Mouse (Mus musculus) myocyte (in vitro differentiated cells): ENCODE measurements around the gene A030003K21Rik. TPM values are rescaled to one million over a fixed set of nuclear protein-coding genes. Genes with fewer than 3 reads are reported as not detected.
"Not testable (repeated sequence)": the region's sequence is repeated elsewhere in the genome, so short reads cannot be mapped to it uniquely, and the experiment has no call there.

ENCODE experiments used
- H3K27me3 ChIP-seq: one replicate; pipeline ENCODE4 v1.6.1; 2011; ENCODE audit not compliant: control insufficient read depth, insufficient read depth, insufficient read length
- H3K36me3 ChIP-seq: one replicate; pipeline ENCODE4 v1.6.1; 2011; ENCODE audit not compliant: control insufficient read depth, insufficient read depth
- H3K4me2 ChIP-seq: one replicate; pipeline ENCODE4 v1.6.1; 2011; ENCODE audit warnings: low read depth, control low read depth
- H3K4me3 ChIP-seq: one replicate; pipeline ENCODE4 v1.5.1; 2011; ENCODE audit warnings: mild to moderate bottlenecking, control low read depth, moderate library complexity
- H3K79me2 ChIP-seq: one replicate; pipeline ENCODE4 v1.6.1; 2011; ENCODE audit not compliant: control insufficient read depth, insufficient read depth
- H3ac ChIP-seq: one replicate; pipeline ENCODE4 v1.6.1; 2011; ENCODE audit not compliant: control insufficient read depth, insufficient read length
- CEBPB ChIP-seq: IDR thresholded peaks from 2 replicates; pipeline ENCODE4 v1.6.1; 2011; ENCODE audit warnings: mild to moderate bottlenecking, moderate library complexity; ENCODE audit not compliant: poor library complexity, insufficient read depth, severe bottlenecking
- E2F4 ChIP-seq: IDR thresholded peaks from one replicate; pipeline ENCODE4 v1.6.1; 2011; ENCODE audit warnings: mild to moderate bottlenecking, control low read depth, moderate library complexity; ENCODE audit not compliant: insufficient read depth
- MAX ChIP-seq: IDR thresholded peaks from one replicate; pipeline ENCODE4 v1.6.1; 2011; ENCODE audit warnings: low read depth, mild to moderate bottlenecking, control low read depth
- MYOD1 ChIP-seq, 3 experiments: IDR thresholded peaks; one replicate each; pipeline ENCODE4 v1.6.1; 2011; ENCODE audit warnings: control low read depth in 2 of 3, low read depth in 2 of 3, mild to moderate bottlenecking in 2 of 3, moderate library complexity in 1 of 3; ENCODE audit not compliant: insufficient read length in 2 of 3, control insufficient read depth in 1 of 3
- MYOG ChIP-seq, 3 experiments: IDR thresholded peaks; one replicate each; pipeline ENCODE4 v1.6.1; 2011; ENCODE audit warnings: control low read depth in 2 of 3, low read depth in 2 of 3, mild to moderate bottlenecking in 2 of 3; ENCODE audit not compliant: insufficient read length in 2 of 3, control insufficient read depth in 1 of 3, insufficient read depth in 1 of 3
- POLR2A ChIP-seq: IDR thresholded peaks from one replicate; pipeline ENCODE4 v1.6.1; 2011; ENCODE audit warnings: low read depth, mild to moderate bottlenecking, control low read depth, moderate library complexity; ENCODE audit not compliant: insufficient read length
- POLR2AphosphoS2 ChIP-seq: IDR thresholded peaks from one replicate; pipeline ENCODE4 v1.6.1; 2011; ENCODE audit warnings: low read depth, control low read depth; ENCODE audit not compliant: insufficient read length
- REST ChIP-seq: IDR thresholded peaks from one replicate; pipeline ENCODE4 v1.6.1; 2011; ENCODE audit warnings: mild to moderate bottlenecking, control low read depth, moderate library complexity; ENCODE audit not compliant: insufficient read depth, insufficient read length
- SRF ChIP-seq: IDR thresholded peaks from one replicate; pipeline ENCODE4 v1.6.1; 2011; ENCODE audit warnings: low read depth; ENCODE audit not compliant: control insufficient read depth, insufficient read length
- TCF12 ChIP-seq: IDR thresholded peaks from one replicate; pipeline ENCODE4 v1.6.1; 2011; ENCODE audit warnings: mild to moderate bottlenecking, control low read depth; ENCODE audit not compliant: poor library complexity, insufficient read depth, severe bottlenecking
- TCF3 ChIP-seq: IDR thresholded peaks from one replicate; pipeline ENCODE4 v1.6.1; 2011; ENCODE audit warnings: low read depth, control low read depth; ENCODE audit not compliant: insufficient read length
- USF1 ChIP-seq: IDR thresholded peaks from one replicate; pipeline ENCODE4 v1.6.1; 2011; ENCODE audit warnings: low read depth, mild to moderate bottlenecking, control low read depth, moderate library complexity
- polyA plus RNA-seq: library from polyadenylated mRNA; unstranded; fragments of >200 nt; fragmentation: generic; extraction: Trizol; gene quantifications from one replicate; pipeline ENCODE4 v1.2.1, GENCODE M21; 2012; ENCODE audit warnings: missing spikeins

A030003K21Rik gene
- polyA plus RNA-seq, 1 experiment: not detected

DNA sequence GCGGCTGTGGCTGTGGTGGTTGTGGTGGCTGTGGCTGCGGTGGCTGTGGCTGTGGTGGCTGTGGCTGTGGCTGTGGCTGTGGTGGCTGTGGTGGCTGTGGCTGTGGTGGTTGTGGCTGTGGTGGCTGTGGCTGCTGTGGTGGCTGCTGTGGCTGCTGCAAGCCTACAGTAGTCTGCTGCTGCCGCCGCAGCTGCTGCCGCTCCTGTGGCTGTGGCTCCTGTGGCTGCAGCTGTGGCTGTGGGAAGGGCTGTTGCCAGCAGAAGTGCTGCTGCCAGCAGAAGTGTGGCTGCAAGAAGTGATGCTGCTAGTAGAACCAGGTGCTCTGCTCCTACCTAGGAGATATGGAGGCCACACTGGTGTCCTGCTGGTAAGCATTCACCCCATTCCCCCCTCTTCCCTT is 29.8 kb downstream of the A030003K21Rik start:
- H3ac ChIP-seq, H3K4me2 ChIP-seq, H3K79me2 ChIP-seq, H3K27me3 ChIP-seq, H3K4me3 ChIP-seq, H3K36me3 ChIP-seq: not testable (repeated sequence)
- TF ChIP-seq MYOG (IDR thresholded peaks at IDR 0.05; ENCODE audit: control insufficient read depth in 1 of 3, insufficient read depth in 1 of 3, insufficient read length in 2 of 3, low read depth in 2 of 3): peak in 1 of 3 experiments; percentile 50
- TF ChIP-seq MYOD1 (IDR thresholded peaks at IDR 0.05; ENCODE audit: control insufficient read depth in 1 of 3, insufficient read length in 2 of 3, low read depth in 2 of 3): peak in 1 of 3 experiments; percentile 56

GRCm38 (mm10) chr1:82913025-82913424 is 30.2 kb downstream of the A030003K21Rik start, which contains the start of gene A030005L19Rik:
TSS of gene A030005L19Rik (plus strand) at chr1:82913325.
- H3K27me3 ChIP-seq: no peaks in the 10 kb centered on the region
- TF ChIP-seq TCF12 (no peak), USF1 (no peak), E2F4 (no peak), TCF3 (no peak), POLR2A (no peak), MYOD1 (IDR thresholded peaks at IDR 0.05; ENCODE audit: control insufficient read depth in 1 of 3, insufficient read length in 2 of 3, low read depth in 2 of 3) (no peak), MAX (no peak)
- no peak within 1 kb of the TSS for H3ac ChIP-seq
- no peaks in the 10 kb centered on the region for H3K79me2 ChIP-seq
- no peaks in the 10 kb centered on the region for H3K36me3 ChIP-seq
- no peak within 1 kb of the TSS for H3K4me3 ChIP-seq
- H3K4me2 ChIP-seq: no peak within 1 kb of the TSS

GRCm38 (mm10) chr1:82905886-82906285 is 37.3 kb downstream of the A030003K21Rik start:
- H3K36me3 ChIP-seq: peaks cover 17% of the 10 kb centered on the region
- H3K79me2 ChIP-seq: no peaks in the 10 kb centered on the region
- no peak overlapping the region for H3K4me3 ChIP-seq
- TF ChIP-seq MYOG (IDR thresholded peaks at IDR 0.05; ENCODE audit: control insufficient read depth in 1 of 3, insufficient read depth in 1 of 3, insufficient read length in 2 of 3, low read depth in 2 of 3) (no peak), CEBPB (no peak), USF1 (no peak), MAX (no peak), POLR2AphosphoS2 (no peak), POLR2A (no peak), REST (no peak), SRF (no peak)
- H3ac ChIP-seq: no peak overlapping the region
- H3K27me3 ChIP-seq: no peaks in the 10 kb centered on the region
- H3K4me2 ChIP-seq: no peak overlapping the region

GRCm38 (mm10) chr1:82901201-82901600 is 42.0 kb downstream of the A030003K21Rik start:
- Histone ChIP-seq H3K4me3 (no peak overlapping the region), H3ac (no peak overlapping the region), H3K27me3 (no peaks in the 10 kb centered on the region), H3K4me2 (no peak overlapping the region), H3K36me3 (peaks cover 29% of the 10 kb centered on the region), H3K79me2 (no peaks in the 10 kb centered on the region)
- no peak for TF ChIP-seq SRF
- TF ChIP-seq USF1: no peak
- TF ChIP-seq REST: no peak
- no peak for TF ChIP-seq E2F4
- no peak for TF ChIP-seq MAX
- no peak for TF ChIP-seq MYOD1 (IDR thresholded peaks at IDR 0.05; ENCODE audit: control insufficient read depth in 1 of 3, insufficient read length in 2 of 3, low read depth in 2 of 3)
- TF ChIP-seq TCF3: no peak
- no peak for TF ChIP-seq POLR2A
- TF ChIP-seq POLR2AphosphoS2: no peak
- no peak for TF ChIP-seq CEBPB
- no peak for TF ChIP-seq TCF12
- TF ChIP-seq MYOG (IDR thresholded peaks at IDR 0.05; ENCODE audit: control insufficient read depth in 1 of 3, insufficient read depth in 1 of 3, insufficient read length in 2 of 3, low read depth in 2 of 3): no peak

- Histone ChIP-seq H3K4me3 (no peak overlapping the region), H3ac (no peak overlapping the region), H3K36me3 (peaks cover 34% of the 10 kb centered on the region), H3K4me2 (no peak overlapping the region), H3K27me3 (no peaks in the 10 kb centered on the region), H3K79me2 (no peaks in the 10 kb centered on the region)
- TF ChIP-seq SRF (no peak), TCF3 (no peak), MYOG (IDR thresholded peaks at IDR 0.05; ENCODE audit: control insufficient read depth in 1 of 3, insufficient read depth in 1 of 3, insufficient read length in 2 of 3, low read depth in 2 of 3) (no peak), USF1 (no peak), MYOD1 (IDR thresholded peaks at IDR 0.05; ENCODE audit: control insufficient read depth in 1 of 3, insufficient read length in 2 of 3, low read depth in 2 of 3) (no peak), MAX (no peak), E2F4 (no peak)
Observed at GRCm38 (mm10) chr1:82900567-82900966, 42.6 kb downstream of the A030003K21Rik start.
